Mouse (Mus musculus): Measurements from ENCODE around the gene Baz1b. TPM values are rescaled to one million over a fixed set of nuclear protein-coding genes. Genes with fewer than 3 reads are reported as not detected.

Gene Baz1b
- polyA plus RNA-seq, 1 experiment from 2014 or later: 28.5 TPM

- Histone ChIP-seq H3K4me1 (ENCODE audit: control insufficient read depth, insufficient read depth, low read length) (no peaks in the 10 kb centered on the region), H3K27ac (ENCODE audit: low read length) (no peak overlapping the region), H3K4me2 (ENCODE audit: low read depth, low read length) (no peak overlapping the region), H3K27me3 (ENCODE audit: control insufficient read depth, insufficient read depth, low read length) (no peaks in the 10 kb centered on the region), H3K9me3 (replicated peaks; ENCODE audit: control insufficient read depth, low read length) (no peaks in the 10 kb centered on the region), H3K9ac (ENCODE audit: low read length) (no peak overlapping the region), H3K36me3 (ENCODE audit: control insufficient read depth, insufficient read depth, low read length) (no peaks in the 10 kb centered on the region), H3K4me3 (replicated peaks; ENCODE audit: low read length) (no peak overlapping the region)
- 59% methylated on average over 4 of the region's 4 CpGs for WGBS
- ATAC-seq (ENCODE audit: insufficient read depth, low FRiP score): no peak
Observed at GRCm38 (mm10) chr5:135291193-135291592, 104.1 kb downstream of the Baz1b start.

- no peak overlapping the region for H3K27ac ChIP-seq (ENCODE audit: low read length)
- no peak for ATAC-seq (ENCODE audit: insufficient read depth, low FRiP score)
- no peaks in the 10 kb centered on the region for H3K4me1 ChIP-seq (ENCODE audit: control insufficient read depth, insufficient read depth, low read length)
- no peaks in the 10 kb centered on the region for H3K9me3 ChIP-seq (replicated peaks; ENCODE audit: control insufficient read depth, low read length)
- 91% methylated on average over 2 of the region's 2 CpGs for WGBS
- no peak overlapping the region for H3K9ac ChIP-seq (ENCODE audit: low read length)
- H3K27me3 ChIP-seq (ENCODE audit: control insufficient read depth, insufficient read depth, low read length): no peaks in the 10 kb centered on the region
- H3K4me3 ChIP-seq (replicated peaks; ENCODE audit: low read length): no peak overlapping the region
- H3K36me3 ChIP-seq (ENCODE audit: control insufficient read depth, insufficient read depth, low read length): no peaks in the 10 kb centered on the region
- no peak overlapping the region for H3K4me2 ChIP-seq (ENCODE audit: low read depth, low read length)
Observed at GRCm38 (mm10) chr5:135292001-135292400, 104.9 kb downstream of the Baz1b start.

Small RNAs within 50 kb of the gene (microRNA-seq; reads per million reads assigned to microRNA genes)
- not detected for gene Gm25315

Other genes with a start within 250 kb of the Baz1b start
- 73.1 and 90.8 TPM in 2 replicates for gene Cldn4, start 240.3 kb upstream of the Baz1b start, polyA plus RNA-seq (2015; fragmentation: Nextera tagmentation; extraction: Ambion mirVana)
- 83.9 and 89.2 TPM in 2 replicates for gene Cldn3, start 201.1 kb upstream of the Baz1b start, polyA plus RNA-seq (2015; fragmentation: Nextera tagmentation; extraction: Ambion mirVana)
- gene Abhd11, start 178.1 kb upstream of the Baz1b start, polyA plus RNA-seq (2015; fragmentation: Nextera tagmentation; extraction: Ambion mirVana): 70.7 and 73.9 TPM in 2 replicates
- gene Stx1a, start 163.8 kb upstream of the Baz1b start, polyA plus RNA-seq (2015; fragmentation: Nextera tagmentation; extraction: Ambion mirVana): 12.5 and 14.0 TPM in 2 replicates
- gene Dnajc30, start 123.1 kb upstream of the Baz1b start, polyA plus RNA-seq (2015; fragmentation: Nextera tagmentation; extraction: Ambion mirVana): 32.6 and 33.3 TPM in 2 replicates
- 94.8 and 105 TPM in 2 replicates for gene Bud23, start 122.3 kb upstream of the Baz1b start, polyA plus RNA-seq (2015; fragmentation: Nextera tagmentation; extraction: Ambion mirVana)
- 2.3 and 3.5 TPM in 2 replicates for gene Vps37d, start 109.0 kb upstream of the Baz1b start, polyA plus RNA-seq (2015; fragmentation: Nextera tagmentation; extraction: Ambion mirVana)
- 3.8 and 4.7 TPM in 2 replicates for gene Mlxipl, start 97.4 kb upstream of the Baz1b start, polyA plus RNA-seq (2015; fragmentation: Nextera tagmentation; extraction: Ambion mirVana)
- 23.9 and 26.4 TPM in 2 replicates for gene Tbl2, start 37.6 kb upstream of the Baz1b start, polyA plus RNA-seq (2015; fragmentation: Nextera tagmentation; extraction: Ambion mirVana)
- gene Bcl7b, start 19.0 kb upstream of the Baz1b start, polyA plus RNA-seq (2015; fragmentation: Nextera tagmentation; extraction: Ambion mirVana): 50.1 and 54.6 TPM in 2 replicates
- 0.47 and 1.5 TPM in 2 replicates for gene Fzd9, start 64.0 kb downstream of the Baz1b start, polyA plus RNA-seq (2015; fragmentation: Nextera tagmentation; extraction: Ambion mirVana)
- gene Fkbp6, start 162.8 kb downstream of the Baz1b start, polyA plus RNA-seq (2015; fragmentation: Nextera tagmentation; extraction: Ambion mirVana): 0.30 and 0.35 TPM in 2 replicates
- gene Trim50, start 166.0 kb downstream of the Baz1b start, polyA plus RNA-seq (2015; fragmentation: Nextera tagmentation; extraction: Ambion mirVana): 1.2 and 1.3 TPM in 2 replicates
- gene Nsun5, start 182.7 kb downstream of the Baz1b start, polyA plus RNA-seq (2015; fragmentation: Nextera tagmentation; extraction: Ambion mirVana): 31.5 and 34.6 TPM in 2 replicates
- 7.7 and 8.7 TPM in 2 replicates for gene Pom121, start 207.3 kb downstream of the Baz1b start, polyA plus RNA-seq (2015; fragmentation: Nextera tagmentation; extraction: Ambion mirVana)

Measured in stomach, embryonic 16.5 days (tissue).